Mouse (Mus musculus): ENCODE measurements around the gene Nob1.

Gene Nob1

GRCm38 (mm10) chr8:107386171-107386570, 38.7 kb downstream of the Nob1 start:
- DNase-seq (ENCODE audit: low spot score in 2 of 2): no peak

DNA sequence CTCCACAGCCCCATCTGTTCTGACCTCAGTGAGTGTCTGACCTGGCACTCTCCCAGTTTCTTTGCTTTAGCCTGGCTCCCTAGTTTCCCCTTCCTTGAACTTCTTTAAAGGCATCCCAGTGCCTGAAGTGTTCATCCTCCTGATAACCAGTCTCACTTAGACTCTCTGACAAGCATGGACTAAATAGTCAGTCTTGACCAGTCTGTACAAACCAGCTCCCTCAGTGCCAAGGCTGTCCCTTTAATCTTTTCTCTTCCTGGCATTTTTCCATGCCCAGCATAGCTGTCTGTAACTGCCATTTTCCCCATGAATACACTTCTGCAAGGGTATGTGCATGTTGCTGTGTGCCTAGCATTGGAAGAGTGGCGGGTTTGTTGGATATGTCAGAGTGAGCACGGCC, 39.8 kb downstream of the Nob1 start:
- DNase-seq (ENCODE audit: low spot score in 2 of 2): no peak

DNA sequence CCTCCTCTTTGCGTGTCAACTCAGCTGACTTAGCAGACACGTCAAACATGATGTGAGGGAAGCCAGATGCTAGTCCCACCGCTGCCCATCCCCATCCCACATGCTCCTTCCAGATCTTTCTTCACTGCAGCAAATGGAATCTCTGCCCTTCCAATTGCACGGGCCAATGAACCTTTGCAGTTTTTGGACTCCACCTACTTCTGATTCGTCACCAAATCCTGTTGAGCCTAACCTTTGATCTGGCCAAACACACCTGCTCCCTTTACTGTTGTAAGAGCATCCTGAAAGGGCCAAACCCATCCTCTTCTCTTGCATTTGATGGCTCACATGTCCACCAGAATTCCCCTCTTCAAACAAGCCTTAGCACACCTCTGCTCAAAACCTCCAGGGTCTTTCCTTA, 40.2 kb downstream of the Nob1 start:
- no peak for DNase-seq (ENCODE audit: low spot score in 2 of 2)

GRCm38 (mm10) chr8:107382898-107383297, 42.0 kb downstream of the Nob1 start:
- DNase-seq (ENCODE audit: low spot score in 2 of 2): no peak

DNA sequence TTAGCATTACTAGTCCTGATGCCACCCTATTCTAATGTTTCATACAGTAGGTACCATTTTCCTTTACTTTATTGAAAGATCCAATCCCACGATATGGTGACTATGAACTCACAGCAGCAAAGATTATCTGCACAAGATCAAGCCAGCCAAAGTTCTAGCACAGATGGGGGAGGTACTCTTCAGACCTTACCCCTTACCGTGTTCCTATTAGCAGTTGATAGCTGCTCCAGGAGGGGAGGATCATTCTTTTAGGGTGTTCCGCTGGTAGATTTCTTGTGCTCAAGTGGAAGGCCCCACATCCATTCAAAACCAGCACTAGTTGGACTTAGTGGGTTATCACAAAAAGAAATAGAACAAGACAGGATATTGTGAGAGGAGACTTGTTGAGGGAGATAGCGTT, 43.2 kb downstream of the Nob1 start:
- no peak for DNase-seq (ENCODE audit: low spot score in 2 of 2)

DNA sequence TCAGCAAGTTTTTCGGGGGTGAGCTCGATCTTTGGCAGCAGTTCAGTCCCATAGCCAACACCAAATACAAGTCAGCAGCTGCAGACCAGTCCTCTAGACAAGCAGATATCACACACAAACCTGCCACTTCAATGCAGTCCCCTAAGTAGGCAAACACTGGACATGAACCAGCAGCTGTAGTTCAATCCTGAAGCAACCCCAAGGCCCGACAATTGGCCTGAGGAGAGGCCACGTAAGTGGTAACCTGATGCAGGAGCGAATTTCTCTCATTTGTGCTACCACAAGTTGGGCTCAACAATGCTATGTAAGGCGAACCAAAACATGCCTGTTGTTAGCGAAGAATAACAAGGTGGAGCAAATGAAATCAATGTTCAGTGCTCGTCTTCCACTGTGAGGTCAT, 44.1 kb downstream of the Nob1 start:
- DNase-seq (ENCODE audit: low spot score in 2 of 2): no peak

GRCm38 (mm10) chr8:107377346-107377745, 47.5 kb downstream of the Nob1 start:
- DNase-seq (ENCODE audit: low spot score in 2 of 2): no peak

DNA sequence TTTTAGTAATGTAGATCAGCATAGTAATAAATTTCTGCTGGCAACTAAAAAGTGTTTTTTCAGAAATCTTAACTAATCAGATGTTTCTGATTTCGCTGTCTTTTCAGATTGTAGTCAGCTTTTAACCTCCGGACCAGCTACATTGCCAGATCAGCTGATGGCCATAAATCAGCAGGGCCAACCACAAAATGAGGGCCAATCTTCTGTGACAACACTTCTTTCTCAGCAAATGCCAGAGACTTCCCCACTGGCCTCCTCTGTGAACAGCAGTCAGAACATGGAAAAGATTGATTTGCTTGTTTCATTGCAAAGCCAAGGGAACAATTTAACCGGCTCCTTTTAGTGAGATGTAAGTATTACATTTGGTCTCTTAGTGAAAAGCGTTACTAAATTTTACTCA, 54.5 kb downstream of the Nob1 start:
- DNase-seq (ENCODE audit: low spot score in 2 of 2): no peak
